Mouse (Mus musculus): ENCODE measurements around the gene Zc3h14. TPM values are rescaled to one million over a fixed set of nuclear protein-coding genes. Genes with fewer than 3 reads are reported as not detected.

Gene Zc3h14
- polyA plus RNA-seq, 1 experiment from 2014 or later, result 47.7 TPM

DNA sequence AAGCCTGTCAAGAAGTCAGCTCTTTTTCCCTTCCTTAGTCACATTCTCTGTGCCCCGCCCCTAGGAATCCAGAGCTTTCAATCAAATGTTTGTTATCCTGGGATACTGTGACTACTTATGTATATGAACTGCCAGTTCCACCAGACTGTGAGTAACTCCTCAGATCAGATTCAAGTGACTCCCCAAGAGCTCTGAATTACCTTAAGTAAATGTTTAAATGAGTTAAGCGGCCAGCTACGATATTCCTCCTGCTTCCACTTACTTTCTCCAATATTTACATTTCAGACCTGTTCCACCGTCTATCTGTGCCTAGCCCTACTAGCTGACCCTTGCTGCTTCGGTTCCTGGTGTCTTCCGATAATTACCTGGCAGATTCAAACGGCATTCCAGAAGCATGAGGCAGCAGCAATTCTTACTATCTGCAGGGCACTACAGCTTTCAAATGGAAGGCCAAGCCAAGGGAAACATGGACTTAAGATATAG is 33.1 kb upstream of the Zc3h14 start:
- Histone ChIP-seq H3K36me3 (ENCODE audit: control insufficient read depth, insufficient read depth, low read length) (no peaks in the 10 kb centered on the region; the same call in 1 of the 2 replicates), H3K27ac (replicated peaks) (no peak overlapping the region), H3K4me2 (replicated peaks; ENCODE audit: low read depth) (no peak overlapping the region), H3K9me3 (ENCODE audit: control insufficient read depth, low read length) (no peaks in the 10 kb centered on the region), H3K9ac (ENCODE audit: low read length) (no peak overlapping the region), H3K4me1 (replicated peaks; ENCODE audit: control insufficient read depth, insufficient read depth) (no peaks in the 10 kb centered on the region), H3K27me3 (ENCODE audit: control insufficient read depth, insufficient read depth, low read length) (no peaks in the 10 kb centered on the region), H3K4me3 (ENCODE audit: low read depth, low read length) (no peak overlapping the region)
- WGBS, result 19% methylated on average over 7 of the region's 7 CpGs
- ATAC-seq (ENCODE audit: low FRiP score, low TSS enrichment) (peak; percentile 87), DNase-seq (ENCODE audit: low spot score) (peak; percentile 46)
- TF ChIP-seq CTCF (IDR thresholded peaks at IDR 0.05; ENCODE audit: low read depth) (no peak), EP300 (optimal IDR thresholded peaks at IDR 0.05) (no peak)

- Histone ChIP-seq H3K4me3 (ENCODE audit: low read depth, low read length) (no peak overlapping the region), H3K9me3 (ENCODE audit: control insufficient read depth, low read length) (no peaks in the 10 kb centered on the region), H3K4me1 (replicated peaks; ENCODE audit: control insufficient read depth, insufficient read depth) (no peaks in the 10 kb centered on the region), H3K27ac (replicated peaks) (no peak overlapping the region), H3K4me2 (replicated peaks; ENCODE audit: low read depth) (no peak overlapping the region), H3K36me3 (ENCODE audit: control insufficient read depth, insufficient read depth, low read length) (no peaks in the 10 kb centered on the region), H3K27me3 (ENCODE audit: control insufficient read depth, insufficient read depth, low read length) (no peaks in the 10 kb centered on the region), H3K9ac (ENCODE audit: low read length) (no peak overlapping the region)
- TF ChIP-seq CTCF (IDR thresholded peaks at IDR 0.05; ENCODE audit: low read depth) (no peak), EP300 (optimal IDR thresholded peaks at IDR 0.05) (no peak)
- ATAC-seq (ENCODE audit: low FRiP score, low TSS enrichment) (no peak), DNase-seq (ENCODE audit: low spot score) (no peak)
- WGBS, result 43% methylated on average over 11 of the region's 11 CpGs
Measured at GRCm38 (mm10) chr12:98714757-98715156, 32.0 kb upstream of the Zc3h14 start.

DNA sequence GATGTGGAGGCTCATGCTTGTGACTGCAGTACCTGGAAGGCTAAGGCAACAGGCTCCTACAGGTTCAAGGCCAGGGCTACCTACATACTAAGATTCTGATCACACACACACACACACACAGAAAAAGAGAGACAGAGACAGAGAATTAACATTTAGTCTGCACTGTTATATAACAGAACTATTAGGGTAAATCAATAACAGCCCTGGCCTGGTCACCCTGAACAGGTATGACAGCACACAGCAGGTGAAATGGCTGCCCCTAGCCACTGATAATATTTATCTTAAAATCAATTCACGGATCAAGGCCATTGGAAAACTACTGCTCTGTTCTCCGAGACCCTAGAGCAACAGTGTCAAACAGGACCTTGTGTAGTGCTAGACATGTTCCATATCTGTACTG is 30.6 kb upstream of the Zc3h14 start:
- H3K36me3 ChIP-seq (ENCODE audit: control insufficient read depth, insufficient read depth, low read length), result no peaks in the 10 kb centered on the region
- H3K9me3 ChIP-seq (ENCODE audit: control insufficient read depth, low read length), result no peaks in the 10 kb centered on the region
- no peaks in the 10 kb centered on the region for H3K27me3 ChIP-seq (ENCODE audit: control insufficient read depth, insufficient read depth, low read length)
- WGBS, result 72% methylated on average over 2 of the region's 2 CpGs
- H3K4me3 ChIP-seq (ENCODE audit: low read depth, low read length), result no peak overlapping the region
- H3K9ac ChIP-seq (ENCODE audit: low read length), result no peak overlapping the region
- TF ChIP-seq CTCF (IDR thresholded peaks at IDR 0.05; ENCODE audit: low read depth) (no peak), EP300 (optimal IDR thresholded peaks at IDR 0.05) (no peak)
- H3K27ac ChIP-seq (replicated peaks), result no peak overlapping the region
- H3K4me1 ChIP-seq (replicated peaks; ENCODE audit: control insufficient read depth, insufficient read depth), result no peaks in the 10 kb centered on the region
- DNase-seq (ENCODE audit: low spot score) (no peak), ATAC-seq (ENCODE audit: low FRiP score, low TSS enrichment) (no peak)
- H3K4me2 ChIP-seq (replicated peaks; ENCODE audit: low read depth), result no peak overlapping the region

DNA sequence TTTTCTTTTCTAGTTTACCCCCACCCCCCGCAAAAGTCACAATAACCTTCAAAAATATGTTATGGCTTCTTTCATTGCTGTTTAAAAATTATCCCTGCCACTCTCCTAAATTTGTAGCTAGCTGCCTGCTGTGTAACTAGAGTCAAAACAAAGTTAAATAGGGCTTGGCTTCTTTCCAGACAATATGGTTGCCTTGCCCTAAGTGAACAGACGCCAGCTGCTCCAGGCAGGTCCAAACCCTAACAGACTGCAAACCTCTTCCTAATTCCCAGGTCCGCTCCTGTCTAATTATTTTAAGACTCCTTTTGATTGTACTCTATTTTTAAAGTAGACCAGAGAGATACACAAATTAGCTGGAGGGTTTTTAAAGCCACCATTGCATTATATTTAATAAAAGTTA is 26.1 kb upstream of the Zc3h14 start:
- WGBS, result 26% methylated on average over 3 of the region's 3 CpGs
- DNase-seq (ENCODE audit: low spot score), result no peak
- H3K27ac ChIP-seq (replicated peaks), result no peak overlapping the region

GRCm38 (mm10) chr12:98721030-98721429 is 25.7 kb upstream of the Zc3h14 start:
- Histone ChIP-seq H3K36me3 (ENCODE audit: control insufficient read depth, insufficient read depth, low read length) (no peaks in the 10 kb centered on the region), H3K4me2 (replicated peaks; ENCODE audit: low read depth) (no peak overlapping the region), H3K4me3 (ENCODE audit: low read depth, low read length) (no peak overlapping the region), H3K9me3 (ENCODE audit: control insufficient read depth, low read length) (no peaks in the 10 kb centered on the region), H3K27ac (replicated peaks) (no peak overlapping the region), H3K27me3 (ENCODE audit: control insufficient read depth, insufficient read depth, low read length) (no peaks in the 10 kb centered on the region), H3K9ac (ENCODE audit: low read length) (no peak overlapping the region), H3K4me1 (replicated peaks; ENCODE audit: control insufficient read depth, insufficient read depth) (0 out of 2 replicates have a peak, but pooled peaks cover 2% of the 10 kb centered on the region)
- DNase-seq (ENCODE audit: low spot score) (no peak), ATAC-seq (ENCODE audit: low FRiP score, low TSS enrichment) (no peak)
- 63% methylated on average over 3 of the region's 3 CpGs for WGBS
- TF ChIP-seq CTCF (IDR thresholded peaks at IDR 0.05; ENCODE audit: low read depth) (no peak), EP300 (optimal IDR thresholded peaks at IDR 0.05) (no peak)

More for the DNA sequence above, 26.1 kb upstream of the Zc3h14 start:
- TF ChIP-seq CTCF (IDR thresholded peaks at IDR 0.05; ENCODE audit: low read depth) (no peak), EP300 (optimal IDR thresholded peaks at IDR 0.05) (no peak)
- H3K36me3 ChIP-seq (ENCODE audit: control insufficient read depth, insufficient read depth, low read length), result no peaks in the 10 kb centered on the region
- no peak overlapping the region for H3K9ac ChIP-seq (ENCODE audit: low read length)
- no peaks in the 10 kb centered on the region for H3K9me3 ChIP-seq (ENCODE audit: control insufficient read depth, low read length)
- H3K4me1 ChIP-seq (replicated peaks; ENCODE audit: control insufficient read depth, insufficient read depth), result no peaks in the 10 kb centered on the region
- ATAC-seq (ENCODE audit: low FRiP score, low TSS enrichment), result no peak
- H3K4me3 ChIP-seq (ENCODE audit: low read depth, low read length), result no peak overlapping the region
- H3K27me3 ChIP-seq (ENCODE audit: control insufficient read depth, insufficient read depth, low read length), result no peaks in the 10 kb centered on the region
- H3K4me2 ChIP-seq (replicated peaks; ENCODE audit: low read depth), result no peak overlapping the region

GRCm38 (mm10) chr12:98724224-98724623 is 22.5 kb upstream of the Zc3h14 start:
- DNase-seq (ENCODE audit: low spot score), result no peak
- 0 out of 2 replicates have a peak, but pooled peaks cover 3% of the 10 kb centered on the region for H3K4me1 ChIP-seq (replicated peaks; ENCODE audit: control insufficient read depth, insufficient read depth)
- no peak overlapping the region for H3K4me2 ChIP-seq (replicated peaks; ENCODE audit: low read depth)
- H3K27me3 ChIP-seq (ENCODE audit: control insufficient read depth, insufficient read depth, low read length), result no peaks in the 10 kb centered on the region
- ATAC-seq (ENCODE audit: low FRiP score, low TSS enrichment), result no peak
- 91% methylated on average over 7 of the region's 7 CpGs for WGBS
- TF ChIP-seq EP300 (optimal IDR thresholded peaks at IDR 0.05), result no peak
- TF ChIP-seq CTCF (IDR thresholded peaks at IDR 0.05; ENCODE audit: low read depth), result no peak
- no peak overlapping the region for H3K4me3 ChIP-seq (ENCODE audit: low read depth, low read length)
- no peaks in the 10 kb centered on the region for H3K36me3 ChIP-seq (ENCODE audit: control insufficient read depth, insufficient read depth, low read length)
- H3K9ac ChIP-seq (ENCODE audit: low read length), result no peak overlapping the region
- H3K9me3 ChIP-seq (ENCODE audit: control insufficient read depth, low read length), result no peaks in the 10 kb centered on the region
- no peak overlapping the region for H3K27ac ChIP-seq (replicated peaks)
